Mouse (Mus musculus): ENCODE measurements around the gene Lrp4. TPM values are rescaled to one million over a fixed set of nuclear protein-coding genes. Genes with fewer than 3 reads are reported as not detected.

The Lrp4 gene
- 18.9 TPM in 2 replicates for polyA plus RNA-seq (2015; fragmentation: Nextera tagmentation; extraction: Ambion mirVana)

- no peaks in the 10 kb centered on the region for H3K36me3 ChIP-seq (ENCODE audit: insufficient read depth, low read length)
- H3K9me3 ChIP-seq (ENCODE audit: low read length), result no peaks in the 10 kb centered on the region
- H3K4me2 ChIP-seq (replicated peaks; ENCODE audit: low read depth, low read length), result peak within 1 kb of the TSS; percentile 88
- H3K27me3 ChIP-seq (replicated peaks; ENCODE audit: insufficient read depth, low read length), result no peaks in the 10 kb centered on the region
- peak within 1 kb of the TSS; percentile 88 for H3K9ac ChIP-seq (replicated peaks; ENCODE audit: low read depth)
- H3K27ac ChIP-seq (ENCODE audit: low read length), result peak within 1 kb of the TSS; percentile 97
- peak; percentile 84 for DNase-seq (ENCODE audit: low spot score)
- TF ChIP-seq EP300 (IDR thresholded peaks at IDR 0.05) (no peak), CTCF (IDR thresholded peaks at IDR 0.05) (no peak)
- ATAC-seq, result peak; percentile 81
- H3K4me3 ChIP-seq (ENCODE audit: low read depth, low read length), result peak within 1 kb of the TSS; percentile 86
- H3K4me1 ChIP-seq (ENCODE audit: insufficient read depth, low read depth, low read length), result peaks cover 16% of the 10 kb centered on the region
- WGBS, result 3% methylated on average over 14 of the region's 36 CpGs
Observed at GRCm38 (mm10) chr2:91457259-91457655, at the start of gene Lrp4. Gene Lrp4, plus strand, starts transcription at chr2:91457511.

- no peaks in the 10 kb centered on the region for H3K9me3 ChIP-seq (ENCODE audit: low read length)
Observed at GRCm38 (mm10) chr2:91408031-91408430, 49.3 kb upstream of the Lrp4 start.

GRCm38 (mm10) chr2:91411473-91411872 is 45.8 kb upstream of the Lrp4 start:
- Histone ChIP-seq H3K4me2 (replicated peaks; ENCODE audit: low read depth, low read length) (no peak overlapping the region), H3K36me3 (ENCODE audit: insufficient read depth, low read length) (no peaks in the 10 kb centered on the region), H3K9ac (replicated peaks; ENCODE audit: low read depth) (no peak overlapping the region), H3K27ac (ENCODE audit: low read length) (no peak overlapping the region), H3K9me3 (ENCODE audit: low read length) (no peaks in the 10 kb centered on the region), H3K27me3 (replicated peaks; ENCODE audit: insufficient read depth, low read length) (no peaks in the 10 kb centered on the region), H3K4me3 (ENCODE audit: low read depth, low read length) (no peak overlapping the region), H3K4me1 (ENCODE audit: insufficient read depth, low read depth, low read length) (peaks cover 4% of the 10 kb centered on the region)
- DNase-seq (ENCODE audit: low spot score) (no peak), ATAC-seq (no peak)
- TF ChIP-seq EP300 (IDR thresholded peaks at IDR 0.05) (no peak), CTCF (IDR thresholded peaks at IDR 0.05) (no peak)
- 74% methylated on average over 2 of the region's 2 CpGs for WGBS

More at GRCm38 (mm10) chr2:91408031-91408430, 49.3 kb upstream of the Lrp4 start:
- Histone ChIP-seq H3K4me3 (ENCODE audit: low read depth, low read length) (no peak overlapping the region), H3K36me3 (ENCODE audit: insufficient read depth, low read length) (no peaks in the 10 kb centered on the region), H3K4me1 (ENCODE audit: insufficient read depth, low read depth, low read length) (peaks cover 4% of the 10 kb centered on the region), H3K4me2 (replicated peaks; ENCODE audit: low read depth, low read length) (no peak overlapping the region), H3K27ac (ENCODE audit: low read length) (no peak overlapping the region), H3K9ac (replicated peaks; ENCODE audit: low read depth) (no peak overlapping the region), H3K27me3 (replicated peaks; ENCODE audit: insufficient read depth, low read length) (no peaks in the 10 kb centered on the region)
- TF ChIP-seq CTCF (IDR thresholded peaks at IDR 0.05), result no peak
- no peak for TF ChIP-seq EP300 (IDR thresholded peaks at IDR 0.05)
- WGBS, result 70% methylated on average over 2 of the region's 2 CpGs
- ATAC-seq (no peak), DNase-seq (ENCODE audit: low spot score) (no peak)

- TF ChIP-seq EP300 (IDR thresholded peaks at IDR 0.05), result no peak
- no peak for TF ChIP-seq CTCF (IDR thresholded peaks at IDR 0.05)
- Histone ChIP-seq H3K4me2 (replicated peaks; ENCODE audit: low read depth, low read length) (no peak overlapping the region), H3K36me3 (ENCODE audit: insufficient read depth, low read length) (no peaks in the 10 kb centered on the region), H3K9ac (replicated peaks; ENCODE audit: low read depth) (no peak overlapping the region), H3K27me3 (replicated peaks; ENCODE audit: insufficient read depth, low read length) (no peaks in the 10 kb centered on the region), H3K4me1 (ENCODE audit: insufficient read depth, low read depth, low read length) (peaks cover 4% of the 10 kb centered on the region), H3K4me3 (ENCODE audit: low read depth, low read length) (no peak overlapping the region), H3K9me3 (ENCODE audit: low read length) (no peaks in the 10 kb centered on the region), H3K27ac (ENCODE audit: low read length) (0 out of 2 replicates have a peak overlapping the region, but pooled peaks have one; percentile 35)
- 29% methylated on average over 5 of the region's 5 CpGs for WGBS
- peak; percentile 83 for DNase-seq (ENCODE audit: low spot score)
- ATAC-seq, result peak; percentile 71
Observed at GRCm38 (mm10) chr2:91412361-91412760, 45.0 kb upstream of the Lrp4 start.

GRCm38 (mm10) chr2:91413811-91414210 is 43.5 kb upstream of the Lrp4 start:
- 64% methylated on average over 1 of the region's 1 CpGs for WGBS
- no peak for DNase-seq (ENCODE audit: low spot score)

GRCm38 (mm10) chr2:91421641-91422040 is 35.7 kb upstream of the Lrp4 start:
- WGBS, result 87% methylated on average over 5 of the region's 5 CpGs
- no peak overlapping the region for H3K27ac ChIP-seq (ENCODE audit: low read length)
- ATAC-seq (no peak), DNase-seq (ENCODE audit: low spot score) (no peak)
- no peaks in the 10 kb centered on the region for H3K36me3 ChIP-seq (ENCODE audit: insufficient read depth, low read length)
- H3K9ac ChIP-seq (replicated peaks; ENCODE audit: low read depth), result no peak overlapping the region
- TF ChIP-seq EP300 (IDR thresholded peaks at IDR 0.05) (no peak), CTCF (IDR thresholded peaks at IDR 0.05) (no peak)
- no peaks in the 10 kb centered on the region for H3K27me3 ChIP-seq (replicated peaks; ENCODE audit: insufficient read depth, low read length)
- H3K4me1 ChIP-seq (ENCODE audit: insufficient read depth, low read depth, low read length), result no peaks in the 10 kb centered on the region
- H3K4me2 ChIP-seq (replicated peaks; ENCODE audit: low read depth, low read length), result no peak overlapping the region
- H3K4me3 ChIP-seq (ENCODE audit: low read depth, low read length), result no peak overlapping the region
- H3K9me3 ChIP-seq (ENCODE audit: low read length), result no peaks in the 10 kb centered on the region

More at GRCm38 (mm10) chr2:91413811-91414210, 43.5 kb upstream of the Lrp4 start:
- no peaks in the 10 kb centered on the region for H3K9me3 ChIP-seq (ENCODE audit: low read length)
- H3K27me3 ChIP-seq (replicated peaks; ENCODE audit: insufficient read depth, low read length), result no peaks in the 10 kb centered on the region
- no peaks in the 10 kb centered on the region for H3K36me3 ChIP-seq (ENCODE audit: insufficient read depth, low read length)
- peaks cover 4% of the 10 kb centered on the region for H3K4me1 ChIP-seq (ENCODE audit: insufficient read depth, low read depth, low read length)
- H3K27ac ChIP-seq (ENCODE audit: low read length), result no peak overlapping the region
- no peak for ATAC-seq
- no peak overlapping the region for H3K4me3 ChIP-seq (ENCODE audit: low read depth, low read length)
- no peak overlapping the region for H3K4me2 ChIP-seq (replicated peaks; ENCODE audit: low read depth, low read length)
- no peak overlapping the region for H3K9ac ChIP-seq (replicated peaks; ENCODE audit: low read depth)
- no peak for TF ChIP-seq CTCF (IDR thresholded peaks at IDR 0.05)
- no peak for TF ChIP-seq EP300 (IDR thresholded peaks at IDR 0.05)

Measured in lung, postnatal 0 days (tissue).